Mouse (Mus musculus) heart, postnatal 0 days (tissue): ENCODE results near the gene Nmrk2.
A peak's percentile ranks its signal among the peaks of the same experiment; 100 is the strongest.

Experiments used
- CTCF ChIP-seq: IDR thresholded peaks from 2 replicates; pipeline ENCODE4 v1.5.1; 2016; ENCODE audit warnings: antibody characterized with exemption, control low read depth, low read depth
- EP300 ChIP-seq: IDR thresholded peaks from 2 replicates; pipeline ENCODE4 v1.6.1; 2016; ENCODE audit warnings: antibody characterized with exemption, low read depth

DNA sequence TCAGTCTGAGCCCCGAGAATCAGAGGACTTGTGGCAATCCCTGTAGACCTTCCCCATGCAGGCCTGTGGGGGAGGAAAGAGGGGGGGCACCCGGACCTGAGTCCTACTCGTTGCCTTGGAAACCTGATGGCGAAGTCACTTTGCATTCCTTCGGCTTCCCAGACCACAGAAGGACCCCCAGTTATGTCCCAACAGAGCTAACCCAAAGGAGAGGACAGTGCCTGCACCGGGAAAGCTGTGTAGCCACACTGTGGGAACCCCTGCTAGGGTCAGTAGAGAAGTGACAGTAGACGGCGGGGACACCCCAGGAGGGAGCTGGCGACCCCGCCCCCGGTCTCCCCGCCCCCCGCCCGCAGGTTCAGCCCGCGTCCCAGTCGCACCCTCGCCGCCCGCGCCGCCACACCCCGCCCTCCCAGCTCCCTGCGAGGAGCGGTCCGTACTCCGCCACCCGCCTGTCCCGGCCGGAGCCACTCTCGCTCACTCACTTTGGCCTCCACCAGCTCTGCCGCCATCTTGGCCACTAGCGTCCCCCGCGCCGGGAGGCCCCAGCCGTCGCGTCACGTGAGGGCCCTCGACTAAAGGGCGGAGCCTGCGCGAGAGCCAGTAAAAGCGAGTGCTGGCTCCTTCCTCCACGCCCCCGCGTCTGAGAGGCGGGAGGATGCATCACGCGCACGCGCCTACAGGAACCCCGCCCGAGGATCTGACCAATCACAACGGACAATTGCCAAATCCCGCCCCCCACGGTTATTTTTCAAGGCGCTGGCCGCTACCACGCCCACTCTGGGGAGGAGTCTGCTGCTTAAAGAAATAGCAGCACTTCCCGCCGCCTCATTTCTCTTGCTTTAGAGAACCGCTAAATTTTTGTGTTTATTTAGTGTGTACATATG is 34.4 kb downstream of the Nmrk2 start, which contains the start of gene Pias4:
- no peak for TF ChIP-seq CTCF
- 0 out of 2 replicates have a peak, but pooled peaks have one; percentile 42 for TF ChIP-seq EP300
